Mouse (Mus musculus) layer of hippocampus, adult 8-10 months (tissue): ENCODE measurements around the gene Ifrd1. TPM values are rescaled to one million over a fixed set of nuclear protein-coding genes. Genes with fewer than 3 reads are reported as not detected.

Experiments
- DNase-seq, 2 experiments: peaks; one replicate each; pipeline ENCODE4 v3.0.0; 2022; ENCODE audit warnings: low spot score in 2 of 2
- total RNA-seq, 4 experiments: library from RNA; stranded (reverse); gene quantifications; 2 replicates each; pipeline ENCODE4 v1.2.4; 2022

The Ifrd1 gene
- total RNA-seq, 4 experiments from 2014 or later = 80.1 to 95.4 (median 92.0) TPM

DNA sequence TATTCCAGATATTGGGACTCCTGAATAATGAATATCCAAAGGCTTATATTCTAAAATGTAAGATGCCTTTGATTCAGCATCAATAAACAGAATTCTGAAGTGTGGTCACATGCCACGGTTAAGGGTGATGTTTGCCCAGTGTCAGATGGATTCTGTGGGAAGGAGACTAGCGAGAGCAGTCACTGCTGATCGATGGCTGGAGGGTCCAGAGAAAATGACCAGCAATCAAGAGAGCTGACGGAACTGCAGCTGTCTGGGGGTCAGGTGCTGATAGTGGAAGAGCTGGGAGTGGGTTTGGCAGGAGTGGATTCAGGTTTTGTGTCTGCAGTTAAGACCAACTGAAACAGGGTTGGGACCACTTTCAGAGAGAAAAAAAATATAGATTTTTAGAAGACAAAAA lies 5.1 kb downstream of the Ifrd1 start:
- no peak for DNase-seq

DNA sequence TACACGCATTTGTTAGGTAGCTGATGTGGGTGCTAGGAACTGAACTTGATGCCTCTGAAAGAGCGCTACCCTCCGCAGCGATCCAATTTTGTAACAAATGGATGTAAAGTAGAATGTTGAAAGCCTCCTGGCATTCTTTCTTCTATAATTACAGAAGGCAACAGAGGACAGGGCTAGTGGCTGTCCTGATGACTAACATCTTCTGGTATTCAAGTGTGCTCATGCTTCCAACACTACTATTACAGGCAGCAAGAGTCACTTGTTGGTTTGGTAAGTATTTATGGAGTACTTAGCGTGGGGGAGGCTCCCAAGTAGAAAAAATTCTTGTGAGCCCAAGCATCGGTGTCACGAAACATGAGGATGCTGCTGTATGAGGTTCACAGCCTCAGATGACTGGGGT lies 9.1 kb downstream of the Ifrd1 start:
- DNase-seq = no peak

- DNase-seq = no peak
These were observed 16.1 kb downstream of the Ifrd1 start for GRCm38 (mm10) chr12:40232231-40232630.

- DNase-seq = peak in 1 of 2 experiments; percentile 31
These were observed 16.7 kb downstream of the Ifrd1 start for GRCm38 (mm10) chr12:40231632-40232031.

- no peak for DNase-seq
These were observed 24.0 kb downstream of the Ifrd1 start for GRCm38 (mm10) chr12:40224171-40224880.

DNA sequence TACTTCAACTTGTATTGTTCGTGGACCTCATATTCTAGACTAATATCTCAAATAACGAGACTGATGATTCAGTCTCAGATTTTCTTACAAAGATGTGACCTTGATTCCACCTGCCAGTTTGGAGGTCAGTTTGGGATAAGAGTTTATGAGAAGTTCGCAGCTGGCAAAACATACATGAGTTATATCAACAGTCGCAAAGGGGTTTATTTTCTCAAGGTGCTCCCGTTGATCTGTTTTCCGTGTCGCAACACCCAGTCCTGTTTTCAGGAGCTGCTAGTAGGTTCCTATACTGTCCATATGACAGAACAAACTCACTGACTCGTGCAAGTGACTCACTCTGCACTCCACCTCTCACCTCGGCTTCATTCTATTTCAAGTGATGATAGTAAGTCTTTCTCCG lies 24.6 kb downstream of the Ifrd1 start:
- no peak for DNase-seq

GRCm38 (mm10) chr12:40223082-40223619 lies 25.2 kb downstream of the Ifrd1 start:
- DNase-seq = peak; percentile 99 to 100

GRCm38 (mm10) chr12:40222251-40223081 lies 25.8 kb downstream of the Ifrd1 start:
- peak; percentile 96 for DNase-seq

- no peak for DNase-seq
These were observed 26.7 kb downstream of the Ifrd1 start for GRCm38 (mm10) chr12:40221611-40222010.

DNA sequence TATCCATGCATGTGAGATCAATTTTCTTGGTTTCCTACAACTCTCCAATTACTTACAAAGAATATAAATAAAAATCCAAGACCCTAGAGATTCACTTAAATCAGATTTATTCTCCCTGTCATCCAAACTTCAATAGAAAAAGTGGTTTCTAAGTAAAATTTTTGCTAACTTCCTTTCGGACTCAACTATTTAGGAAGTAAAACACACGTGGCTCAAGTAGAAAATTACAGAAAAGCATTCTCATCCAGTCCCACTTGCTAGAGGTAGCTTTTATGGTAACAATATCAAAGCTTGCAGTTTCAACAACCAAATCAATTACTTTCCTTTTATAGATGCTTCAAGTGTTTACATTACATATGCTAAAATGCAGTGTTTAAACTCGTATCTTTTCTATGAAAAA lies 27.4 kb downstream of the Ifrd1 start:
- no peak for DNase-seq

DNA sequence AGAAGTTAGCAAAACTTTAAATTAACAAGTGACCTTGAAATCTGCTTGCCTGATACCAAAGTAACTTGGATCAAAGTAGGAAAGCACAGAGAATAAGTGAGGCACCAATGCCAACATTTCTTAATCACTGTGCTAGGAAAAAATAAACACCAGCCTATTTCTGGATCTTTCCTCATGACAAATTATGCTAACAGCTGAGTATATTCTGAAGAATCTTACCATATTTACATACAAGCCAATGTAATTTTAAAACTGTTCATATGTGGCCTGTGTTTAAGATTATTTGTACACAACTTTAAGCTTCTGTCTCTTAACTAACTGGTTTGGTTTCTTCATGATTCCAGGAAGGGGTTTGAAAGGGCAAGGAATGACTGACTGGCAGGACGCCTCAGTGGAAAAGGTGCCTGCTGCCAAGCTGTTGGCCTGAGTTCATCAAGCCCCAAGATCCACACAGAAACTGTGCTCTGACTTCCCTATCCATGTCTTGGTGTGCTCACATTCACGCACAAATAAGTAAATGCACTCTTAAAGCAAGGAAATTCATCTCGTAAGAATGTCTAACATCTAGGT lies 28.2 kb downstream of the Ifrd1 start:
- no peak for DNase-seq

- DNase-seq = no peak
These were observed 29.8 kb downstream of the Ifrd1 start for GRCm38 (mm10) chr12:40218430-40218945.

GRCm38 (mm10) chr12:40217776-40218175 lies 30.5 kb downstream of the Ifrd1 start:
- no peak for DNase-seq

GRCm38 (mm10) chr12:40214888-40215876 lies 33.1 kb downstream of the Ifrd1 start:
- DNase-seq = no peak

- DNase-seq = no peak
These were observed 39.3 kb downstream of the Ifrd1 start for GRCm38 (mm10) chr12:40209049-40209448.

GRCm38 (mm10) chr12:40207909-40208308 lies 40.4 kb downstream of the Ifrd1 start:
- no peak for DNase-seq

GRCm38 (mm10) chr12:40202161-40203035 lies 45.9 kb downstream of the Ifrd1 start:
- DNase-seq = no peak

GRCm38 (mm10) chr12:40200484-40201235 lies 47.6 kb downstream of the Ifrd1 start:
- no peak for DNase-seq
